In the genomic region with DNA sequence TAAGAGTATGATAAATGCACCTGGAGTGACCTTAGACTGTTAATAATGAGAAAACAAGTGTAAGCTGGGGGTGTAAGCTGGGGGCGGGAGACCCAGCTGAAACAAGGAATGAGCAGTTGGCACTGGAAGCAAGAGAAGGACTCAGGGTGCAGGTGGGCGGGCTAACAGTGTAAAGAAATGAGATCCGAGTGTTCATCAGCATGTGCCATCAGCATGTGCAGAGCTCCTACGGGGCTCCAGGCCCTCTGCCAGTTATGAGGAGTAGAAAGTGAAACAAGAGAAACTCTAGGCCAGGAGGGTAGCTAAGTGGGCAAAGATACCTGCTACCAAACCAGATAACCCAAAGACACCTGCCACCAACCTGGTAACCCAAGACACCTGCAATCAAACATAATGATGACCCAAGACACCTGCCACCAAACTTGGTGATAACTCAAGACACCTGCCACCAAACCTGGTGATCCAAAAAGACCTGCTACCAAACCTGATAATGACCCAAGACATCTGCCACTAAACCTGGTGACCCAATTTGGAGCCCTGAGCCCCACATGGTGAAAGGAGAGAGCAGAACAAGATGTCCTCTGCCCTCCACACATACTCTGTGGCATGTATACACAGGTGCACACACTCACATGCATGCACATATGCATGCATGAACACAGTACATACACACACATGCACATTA, we compare ENCODE assay signal across 28 mouse cellular contexts.
DNase-seq lines count a peak whose midpoint lies in the region; TF ChIP-seq lines count a peak whose summit lies in the region.
"Had no signal": no experiment of that assay in that cellular context is flagged by ENCODE, and none has a peak within 500 bp of the region (broad histone marks: within the 10 kb centered on the region; RNA-seq: fewer than 3 reads in every experiment).

No protein-coding gene starts in this region.

- H3K36me3 ChIP-seq in thymus, adult 2 months (ENCODE audit: control insufficient read depth, insufficient read depth, low read length), result no peaks in the 10 kb centered on the region
- H3K36me3 ChIP-seq: embryonic facial prominence, embryonic 12.5 days; forebrain, embryonic 10.5 days; forebrain, embryonic 15.5 days; hindbrain, embryonic 12.5 days; intestine, embryonic 15.5 days; liver, embryonic 12.5 days; midbrain, embryonic 12.5 days; neural tube, embryonic 13.5 days had no signal

- TF ChIP-seq POLR2A in thymus, adult 2 months (IDR thresholded peaks at IDR 0.05; ENCODE audit: control insufficient read depth, extremely low read depth, insufficient read depth, low read length, poor library complexity), result no peak

- no peak overlapping the region for H3K4me3 ChIP-seq in thymus, adult 2 months (ENCODE audit: control insufficient read depth, insufficient read depth, low read length)
- H3K4me3 ChIP-seq: embryonic facial prominence, embryonic 12.5 days; forebrain, embryonic 10.5 days; forebrain, embryonic 15.5 days; hindbrain, embryonic 12.5 days; intestine, embryonic 15.5 days; left cerebral cortex, adult 2 months; liver, embryonic 12.5 days; midbrain, embryonic 12.5 days; myocyte; neural tube, embryonic 13.5 days had no signal

- no peaks in the 10 kb centered on the region for H3K27me3 ChIP-seq in thymus, adult 2 months (ENCODE audit: control insufficient read depth, insufficient read depth, low read length)
- H3K27me3 ChIP-seq: embryonic facial prominence, embryonic 12.5 days; forebrain, embryonic 15.5 days; hindbrain, embryonic 12.5 days; intestine, embryonic 15.5 days; liver, embryonic 12.5 days; neural tube, embryonic 13.5 days had no signal

- no peaks in the 10 kb centered on the region for H3K4me1 ChIP-seq in thymus, adult 2 months (replicated peaks; ENCODE audit: control insufficient read depth, insufficient read depth, low read length)
- H3K4me1 ChIP-seq: forebrain, embryonic 15.5 days had no signal

- DNase-seq in layer of hippocampus, adult 18-20 months (ENCODE audit: low spot score in 2 of 2), result peak; percentile 11 to 55
- DNase-seq in layer of hippocampus, postnatal 25 days (ENCODE audit: extremely low spot score in 1 of 2, low spot score in 1 of 2), result no peak
- DNase-seq in right cerebral cortex, adult 2 months (ENCODE audit: low spot score in 2 of 2), result peak; percentile 43 to 54
- no peak for DNase-seq in right cerebral cortex, postnatal 25 days
- DNase-seq in cerebellum, adult 8-10 months, result peak; percentile 34
- DNase-seq in cerebellum, postnatal 36 days, result peak; percentile 31 to 35
- no peak for DNase-seq in Muller cell, postnatal 12 days (ENCODE audit: inconsistent ontology term)
- no peak for DNase-seq in thymus, adult 2 months
- DNase-seq: adrenal gland, adult 2 months; embryo, embryonic 11 days; gastrocnemius, postnatal 25 days; heart, adult 18-20 months; heart, postnatal 36 days; kidney, adult 8-10 months; liver, postnatal 0 days; lung, postnatal 36 days had no signal

- no peak overlapping the region for H3K27ac ChIP-seq in thymus, adult 2 months (ENCODE audit: control insufficient read depth, insufficient read depth, low read length)
- H3K27ac ChIP-seq: embryonic facial prominence, embryonic 12.5 days; forebrain, embryonic 10.5 days; forebrain, embryonic 15.5 days; hindbrain, embryonic 12.5 days; hindbrain, postnatal 0 days; intestine, embryonic 15.5 days; kidney, postnatal 0 days; left cerebral cortex, adult 2 months; liver, embryonic 12.5 days; midbrain, embryonic 12.5 days; neural tube, embryonic 13.5 days had no signal

- no peak for TF ChIP-seq CTCF in thymus, adult 2 months (IDR thresholded peaks at IDR 0.05; ENCODE audit: borderline replicate concordance, control insufficient read depth, extremely low read depth, insufficient read depth, low read length, poor library complexity)

- WGBS in thymus, adult 2 months, result 64% methylated on average over 4 of the region's 4 CpGs

Comparison
In these comparisons a context has a peak if more than half of its experiments do, and no peak if none do; other contexts are left out.
1. DNase-seq: peak in layer of hippocampus, adult 18-20 months (2 of 2), right cerebral cortex, adult 2 months (2 of 2), cerebellum, adult 8-10 months (single experiment) and cerebellum, postnatal 36 days (2 of 2); none in layer of hippocampus, postnatal 25 days (0 of 2), right cerebral cortex, postnatal 25 days (single experiment), Muller cell, postnatal 12 days (single experiment) and thymus, adult 2 months (single experiment).